Mouse (Mus musculus): ENCODE data around the gene Nos2. TPM values are rescaled to one million over a fixed set of nuclear protein-coding genes. Genes with fewer than 3 reads are reported as not detected.
A peak's percentile ranks its signal among the peaks of the same experiment; 100 is the strongest.

The Nos2 gene
- total and polyA plus RNA-seq, 3 experiments, result not detected

DNA sequence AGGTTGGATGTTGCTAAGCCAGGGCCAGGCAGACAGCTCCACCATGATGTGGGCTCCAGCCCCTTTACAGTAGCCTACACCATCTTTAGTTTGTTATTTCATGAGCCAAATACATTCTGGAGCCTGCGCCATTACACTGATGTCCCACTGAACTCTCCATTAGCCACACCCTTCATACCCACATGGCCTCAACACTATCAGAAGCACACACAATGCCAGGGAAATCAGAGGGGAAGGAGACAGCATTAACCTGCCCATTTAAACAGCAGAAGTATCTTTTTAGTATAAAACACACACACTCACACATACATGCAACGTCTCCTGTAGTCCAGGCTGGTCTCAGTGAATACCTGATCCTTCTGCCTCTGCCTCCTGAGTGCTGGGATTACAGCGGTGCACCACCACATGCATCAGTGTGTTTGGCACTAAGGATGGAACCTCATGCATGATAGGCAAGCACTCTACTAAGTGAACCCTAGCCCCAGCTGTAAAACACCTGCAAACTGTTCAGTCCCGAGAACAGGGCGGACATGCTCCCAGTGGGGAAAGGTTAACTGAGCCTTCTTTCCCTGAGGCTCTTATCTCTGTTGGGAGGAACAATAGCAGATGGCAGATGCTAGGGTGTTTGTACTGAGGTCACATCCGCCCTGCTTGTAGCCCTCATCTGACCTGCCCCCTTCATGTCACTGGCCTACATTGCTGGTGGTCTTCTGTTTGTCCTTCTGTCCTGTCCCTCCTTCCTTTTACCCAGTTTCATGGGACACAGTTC, 87.6 kb downstream of the Nos2 start (continued):
- TF ChIP-seq ZC3H11A (IDR thresholded peaks at IDR 0.05; ENCODE audit: low read depth, low read length), result no peak
- no peak for TF ChIP-seq E2F4 (IDR thresholded peaks at IDR 0.05; ENCODE audit: borderline replicate concordance, low read depth, low read length)
- peak; percentile 21; the same call in 1 of the 2 replicates for TF ChIP-seq GATA1 (IDR thresholded peaks at IDR 0.05; ENCODE audit: low read depth, low read length)
- TF ChIP-seq CHD2 (IDR thresholded peaks at IDR 0.05; ENCODE audit: low read length), result no peak
- TF ChIP-seq KAT2A (conservative IDR thresholded peaks at IDR 0.05; ENCODE audit: low read depth, low read length), result 0 out of 2 replicates have a peak, but pooled peaks have one; percentile 10
- peak; percentile 58 for TF ChIP-seq MAX (IDR thresholded peaks at IDR 0.05; ENCODE audit: low read length)
- no peak for TF ChIP-seq BHLHE40 (IDR thresholded peaks at IDR 0.05; ENCODE audit: borderline replicate concordance, low read depth, low read length)
- TF ChIP-seq SIN3A (IDR thresholded peaks at IDR 0.05; ENCODE audit: low read length), result no peak; the same call in 1 of the 2 replicates
- TF ChIP-seq POLR2AphosphoS5 (IDR thresholded peaks at IDR 0.05; ENCODE audit: borderline replicate concordance, low read depth, low read length), result no peak
- TF ChIP-seq TAL1 (IDR thresholded peaks at IDR 0.05; ENCODE audit: low read length), result peak; percentile 9; the same call in 1 of the 2 replicates
- TF ChIP-seq MAFK (IDR thresholded peaks at IDR 0.05; ENCODE audit: borderline replicate concordance, low read depth, low read length), result no peak
- peak; percentile 64; the same call in 1 of the 2 replicates for TF ChIP-seq MXI1 (IDR thresholded peaks at IDR 0.05; ENCODE audit: low read depth, low read length)
- no peak for TF ChIP-seq ZNF384 (IDR thresholded peaks at IDR 0.05; ENCODE audit: low read depth, low read length)
- TF ChIP-seq HCFC1 (IDR thresholded peaks at IDR 0.05; ENCODE audit: low read depth, low read length), result no peak
- no peak for TF ChIP-seq MAZ (IDR thresholded peaks at IDR 0.05; ENCODE audit: low read depth, low read length)
- no peak for TF ChIP-seq RAD21 (IDR thresholded peaks at IDR 0.05; ENCODE audit: low read depth, low read length)
- TF ChIP-seq USF2 (IDR thresholded peaks at IDR 0.05; ENCODE audit: borderline replicate concordance in 1 of 2, insufficient read depth in 1 of 2, low read depth in 1 of 2, low read length in 2 of 2), result no peak
- no peak for TF ChIP-seq GABPA (IDR thresholded peaks at IDR 0.05; ENCODE audit: low read depth, low read length)

DNA sequence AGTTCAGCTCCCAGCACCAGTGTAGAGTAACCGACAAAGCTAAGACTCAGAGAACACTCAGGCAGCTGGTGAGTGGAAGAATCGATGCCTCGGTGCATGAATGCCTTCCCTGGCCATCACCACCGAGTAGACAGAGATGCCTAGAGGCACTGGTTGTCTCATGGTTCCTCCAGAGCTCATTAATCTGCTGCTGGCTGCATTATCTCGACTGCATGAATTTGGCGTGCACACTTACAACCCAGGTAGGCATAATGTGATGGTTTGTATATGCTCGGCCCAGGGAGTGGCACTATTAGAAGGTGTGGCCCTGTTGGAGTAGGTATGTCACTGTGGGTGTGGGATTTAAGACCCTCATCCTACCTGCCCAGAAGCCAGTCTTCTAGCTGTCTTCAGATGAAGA, 88.3 kb downstream of the Nos2 start:
- Histone ChIP-seq H3K9ac (ENCODE audit: control insufficient read depth, low read depth, low read length, poor library complexity, severe bottlenecking) (no peak overlapping the region), H3K4me3 (ENCODE audit: control insufficient read depth in 1 of 2, insufficient read depth in 1 of 2, low read depth in 2 of 2, low read length in 2 of 2) (no peak overlapping the region), H3K36me3 (ENCODE audit: control insufficient read depth in 1 of 2, insufficient read depth in 2 of 2, low read length in 2 of 2) (peaks cover 0 to 36% of the 10 kb centered on the region in 2 experiments; a peak in 2 of 4 replicates), H3K27ac (ENCODE audit: control insufficient read depth, low read depth, low read length) (no peak overlapping the region), H3K27me3 (ENCODE audit: control insufficient read depth in 1 of 2, insufficient read depth in 2 of 2, low read length in 2 of 2) (no peaks in the 10 kb centered on the region), H3K79me2 (ENCODE audit: control insufficient read depth, insufficient read depth, low read length, poor library complexity) (no peaks in the 10 kb centered on the region), H3K9me3 (replicated peaks; ENCODE audit: insufficient read depth, low read length) (no peaks in the 10 kb centered on the region), H3K4me1 (ENCODE audit: control insufficient read depth in 1 of 2, insufficient read depth in 2 of 2, low read length in 2 of 2) (peaks cover 36 to 39% of the 10 kb centered on the region in 2 experiments)
- no peak for DNase-seq (ENCODE audit: low read depth, low spot score)
- TF ChIP-seq GATA1 (IDR thresholded peaks at IDR 0.05; ENCODE audit: low read depth, low read length) (no peak), MAZ (IDR thresholded peaks at IDR 0.05; ENCODE audit: low read depth, low read length) (no peak), USF2 (IDR thresholded peaks at IDR 0.05; ENCODE audit: borderline replicate concordance in 1 of 2, insufficient read depth in 1 of 2, low read depth in 1 of 2, low read length in 2 of 2) (no peak), MYC (IDR thresholded peaks at IDR 0.05; ENCODE audit: low read depth, low read length) (no peak), BHLHE40 (IDR thresholded peaks at IDR 0.05; ENCODE audit: borderline replicate concordance, low read depth, low read length) (no peak), MYB (IDR thresholded peaks at IDR 0.05; ENCODE audit: low read depth, low read length) (no peak), TCF12 (IDR thresholded peaks at IDR 0.05; ENCODE audit: low read depth, low read length) (no peak), NRF1 (IDR thresholded peaks at IDR 0.05; ENCODE audit: insufficient read depth, low read depth, low read length, poor library complexity, severe bottlenecking) (no peak), CTCF (IDR thresholded peaks at IDR 0.05 in 2 of 3, conservative IDR thresholded peaks at IDR 0.05 in 1 of 3; ENCODE audit: control insufficient read depth in 1 of 3, insufficient read depth in 1 of 3, low read depth in 2 of 3, low read length in 3 of 3, poor library complexity in 1 of 3, severe bottlenecking in 1 of 3) (no peak), CHD2 (IDR thresholded peaks at IDR 0.05; ENCODE audit: low read length) (no peak), USF1 (IDR thresholded peaks at IDR 0.05; ENCODE audit: low read depth, low read length) (no peak), TAL1 (IDR thresholded peaks at IDR 0.05; ENCODE audit: low read length) (no peak), SIN3A (IDR thresholded peaks at IDR 0.05; ENCODE audit: low read length) (no peak), ZMIZ1 (IDR thresholded peaks at IDR 0.05; ENCODE audit: low read depth, low read length) (no peak), POLR2AphosphoS2 (IDR thresholded peaks at IDR 0.05; ENCODE audit: low read length) (no peak)
